ENCODE assay signal across 7 mouse cellular contexts in the genomic region with DNA sequence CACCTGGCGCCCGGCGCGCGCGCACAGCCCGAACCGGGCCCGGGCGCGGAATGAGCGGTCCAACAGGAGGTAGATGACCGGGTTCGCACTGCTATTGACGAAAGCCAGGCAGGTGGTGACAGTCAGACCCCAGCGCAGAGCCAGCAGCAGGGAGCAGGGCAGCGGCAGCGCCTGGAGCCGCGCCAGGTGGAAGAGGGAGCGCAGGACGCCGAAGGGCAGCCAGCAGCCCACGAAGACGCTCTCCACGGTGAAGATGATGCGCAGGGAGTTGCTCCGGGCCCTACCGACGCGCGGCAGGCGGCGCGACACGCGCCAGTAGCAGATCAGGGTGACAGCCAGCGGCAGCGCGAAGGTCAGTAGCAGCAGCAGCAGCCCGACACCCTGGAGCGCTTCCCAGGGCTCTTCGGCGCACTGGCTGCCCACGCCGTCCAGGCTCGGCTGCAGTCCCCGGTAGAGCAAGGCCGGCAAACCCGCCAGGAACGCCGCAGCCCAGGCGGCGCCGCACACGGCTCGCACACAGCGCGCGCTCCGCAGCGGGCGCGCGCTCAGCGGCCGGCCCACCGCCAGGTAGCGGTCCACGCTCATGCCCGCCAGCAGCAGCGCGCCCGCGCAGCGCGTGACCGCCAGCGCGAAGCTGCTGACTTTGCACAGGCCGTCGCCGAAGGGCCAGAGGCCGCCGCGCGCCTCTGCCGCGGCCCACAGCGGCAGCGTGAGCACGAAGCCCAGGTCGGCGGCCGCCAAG. TPM values are rescaled to one million over a fixed set of nuclear protein-coding genes. Genes with fewer than 3 reads are reported as not detected.
A peak's percentile ranks its signal among the peaks of the same experiment; 100 is the strongest.
DNase-seq lines count a peak whose midpoint lies in the region; ATAC-seq and TF ChIP-seq lines count a peak whose summit lies in the region.

No protein-coding gene starts in this region.

- H3K9me3 ChIP-seq in intestine, postnatal 0 days (ENCODE audit: control insufficient read depth): no peaks in the 10 kb centered on the region
- H3K9me3 ChIP-seq in limb, embryonic 10.5 days (replicated peaks): no peaks in the 10 kb centered on the region
- no peaks in the 10 kb centered on the region for H3K9me3 ChIP-seq in midbrain, embryonic 15.5 days
- no peaks in the 10 kb centered on the region for H3K9me3 ChIP-seq in stomach, embryonic 16.5 days (replicated peaks; ENCODE audit: control insufficient read depth, low read length)

- DNase-seq in embryo, embryonic 9.5 days (ENCODE audit: extremely low spot score): peak; percentile 54
- peak; percentile 73 for DNase-seq in limb, embryonic 10.5 days (ENCODE audit: low spot score)

- 0 out of 2 replicates have a peak overlapping the region, but pooled peaks have one; percentile 17 for H3K9ac ChIP-seq in intestine, postnatal 0 days (ENCODE audit: low read depth, low read length)
- peak overlapping the region; percentile 59 for H3K9ac ChIP-seq in midbrain, embryonic 15.5 days
- peak overlapping the region; percentile 69 for H3K9ac ChIP-seq in stomach, embryonic 16.5 days (ENCODE audit: low read length)

- peak overlapping the region; percentile 94 for H3K4me2 ChIP-seq in intestine, postnatal 0 days (replicated peaks; ENCODE audit: low read depth)
- peak overlapping the region; percentile 93 for H3K4me2 ChIP-seq in midbrain, embryonic 15.5 days
- peak overlapping the region; percentile 91 for H3K4me2 ChIP-seq in stomach, embryonic 16.5 days (ENCODE audit: low read depth, low read length)

- H3K36me3 ChIP-seq in intestine, postnatal 0 days (ENCODE audit: control insufficient read depth, insufficient read depth): no peaks in the 10 kb centered on the region
- H3K36me3 ChIP-seq in limb, embryonic 10.5 days: no peaks in the 10 kb centered on the region
- no peaks in the 10 kb centered on the region for H3K36me3 ChIP-seq in midbrain, embryonic 15.5 days (replicated peaks)
- no peaks in the 10 kb centered on the region for H3K36me3 ChIP-seq in stomach, embryonic 16.5 days (ENCODE audit: control insufficient read depth, insufficient read depth, low read length)

- TF ChIP-seq CTCF in bone marrow macrophage, adult 2 months (IDR thresholded peaks at IDR 0.05; ENCODE audit: low read depth, low read length): no peak
- TF ChIP-seq CTCF in intestine, postnatal 0 days (IDR thresholded peaks at IDR 0.05; ENCODE audit: low read depth): no peak; the same call in 1 of the 2 replicates

- peaks cover 3% of the 10 kb centered on the region; the same call in 1 of the 2 replicates for H3K4me1 ChIP-seq in bone marrow macrophage, adult 2 months (ENCODE audit: control insufficient read depth, insufficient read depth, low read length)
- peaks cover 5% of the 10 kb centered on the region; the same call in 1 of the 2 replicates for H3K4me1 ChIP-seq in intestine, postnatal 0 days (replicated peaks; ENCODE audit: control insufficient read depth, insufficient read depth, low read length)
- H3K4me1 ChIP-seq in limb, embryonic 10.5 days: peaks cover 25% of the 10 kb centered on the region
- H3K4me1 ChIP-seq in midbrain, embryonic 15.5 days: peaks cover 16% of the 10 kb centered on the region
- peaks cover 12% of the 10 kb centered on the region for H3K4me1 ChIP-seq in stomach, embryonic 16.5 days (ENCODE audit: control insufficient read depth, insufficient read depth, low read length)

- ATAC-seq in granulocyte monocyte progenitor cell, adult 5-6 weeks (replicated peaks; ENCODE audit: poor library complexity, severe bottlenecking): peak; percentile 13; the same call in 1 of the 2 replicates
- ATAC-seq in intestine, postnatal 0 days: peak; percentile 65
- ATAC-seq in midbrain, embryonic 15.5 days (replicated peaks): peak; percentile 88
- ATAC-seq in stomach, embryonic 16.5 days (ENCODE audit: insufficient read depth, low FRiP score): peak; percentile 74

- peak overlapping the region; percentile 48 for H3K4me3 ChIP-seq in bone marrow macrophage, adult 2 months (ENCODE audit: insufficient read depth, low read length)
- peak overlapping the region; percentile 47 for H3K4me3 ChIP-seq in intestine, postnatal 0 days (ENCODE audit: low read depth, low read length)
- H3K4me3 ChIP-seq in limb, embryonic 10.5 days: peak overlapping the region; percentile 66
- H3K4me3 ChIP-seq in midbrain, embryonic 15.5 days: peak overlapping the region; percentile 57
- peak overlapping the region; percentile 55 for H3K4me3 ChIP-seq in stomach, embryonic 16.5 days (replicated peaks; ENCODE audit: low read length)

- TF ChIP-seq POLR2A in bone marrow macrophage, adult 2 months (IDR thresholded peaks at IDR 0.05; ENCODE audit: borderline replicate concordance, low read depth, low read length): no peak

- peaks cover 50% of the 10 kb centered on the region for H3K27me3 ChIP-seq in intestine, postnatal 0 days (replicated peaks; ENCODE audit: control insufficient read depth, insufficient read depth, low read length)
- H3K27me3 ChIP-seq in limb, embryonic 10.5 days (ENCODE audit: low read depth, poor library complexity, severe bottlenecking): peaks cover 87% of the 10 kb centered on the region
- peaks cover 55% of the 10 kb centered on the region for H3K27me3 ChIP-seq in midbrain, embryonic 15.5 days (replicated peaks)
- H3K27me3 ChIP-seq in stomach, embryonic 16.5 days (ENCODE audit: control insufficient read depth, insufficient read depth, low read length): peaks cover 55% of the 10 kb centered on the region

- WGBS in intestine, postnatal 0 days: under 1% methylated on average over 72 of the region's 95 CpGs
- 2% methylated on average over 95 of the region's 95 CpGs for WGBS in limb, embryonic 10.5 days
- WGBS in midbrain, embryonic 15.5 days: under 1% methylated on average over 93 of the region's 95 CpGs
- WGBS in stomach, embryonic 16.5 days: under 1% methylated on average over 95 of the region's 95 CpGs

- no peak overlapping the region for H3K27ac ChIP-seq in bone marrow macrophage, adult 2 months (ENCODE audit: insufficient read depth, low read depth, low read length)
- H3K27ac ChIP-seq in intestine, postnatal 0 days (ENCODE audit: low read depth, low read length): no peak overlapping the region; the same call in 1 of the 2 replicates
- H3K27ac ChIP-seq in limb, embryonic 10.5 days: peak overlapping the region; percentile 75
- H3K27ac ChIP-seq in midbrain, embryonic 15.5 days: peak overlapping the region; percentile 66
- no peak overlapping the region for H3K27ac ChIP-seq in stomach, embryonic 16.5 days (ENCODE audit: low read length)

RNA-seq across cellular contexts. Expression of gene Gpr25, which starts 0.6 kb away (rescaled TPM):
- not detected in 2 replicates for polyA plus RNA-seq in bone marrow macrophage, adult 2 months (2012; ENCODE audit: insufficient read depth, insufficient read length, missing spikeins)
- not detected in 2 replicates for total RNA-seq in granulocyte monocyte progenitor cell, adult 5-6 weeks (2014; fragmentation: Nextera tagmentation)
- not detected in 2 replicates for total RNA-seq in granulocyte monocyte progenitor cell, adult 5-6 weeks (2017)
- polyA plus RNA-seq in intestine, postnatal 0 days (2015; fragmentation: Nextera tagmentation; extraction: Ambion mirVana): not detected in 2 replicates
- polyA plus RNA-seq in limb, embryonic 10.5 days (2016; fragmentation: Nextera tagmentation; extraction: Ambion mirVana): not detected in 2 replicates
- polyA plus RNA-seq in midbrain, embryonic 15.5 days (2015; fragmentation: Nextera tagmentation; extraction: Ambion mirVana): 0.49 and 0.62 TPM in 2 replicates
- not detected in 2 replicates for polyA plus RNA-seq in stomach, embryonic 16.5 days (2015; fragmentation: Nextera tagmentation; extraction: Ambion mirVana)

RNA-seq across cellular contexts. Expression of gene Inava, which starts 26.0 kb away (rescaled TPM):
- polyA plus RNA-seq in bone marrow macrophage, adult 2 months (2012; ENCODE audit: insufficient read depth, insufficient read length, missing spikeins): not detected in 2 replicates
- not detected in 2 replicates for total RNA-seq in granulocyte monocyte progenitor cell, adult 5-6 weeks (2014; fragmentation: Nextera tagmentation)
- total RNA-seq in granulocyte monocyte progenitor cell, adult 5-6 weeks (2017): not detected in 2 replicates
- polyA plus RNA-seq in intestine, postnatal 0 days (2015; fragmentation: Nextera tagmentation; extraction: Ambion mirVana): 15.8 and 18.3 TPM in 2 replicates
- 23.6 and 29.2 TPM in 2 replicates for polyA plus RNA-seq in limb, embryonic 10.5 days (2016; fragmentation: Nextera tagmentation; extraction: Ambion mirVana)
- polyA plus RNA-seq in midbrain, embryonic 15.5 days (2015; fragmentation: Nextera tagmentation; extraction: Ambion mirVana): 2.2 and 2.3 TPM in 2 replicates
- 39.8 and 44.1 TPM in 2 replicates for polyA plus RNA-seq in stomach, embryonic 16.5 days (2015; fragmentation: Nextera tagmentation; extraction: Ambion mirVana)

RNA-seq across cellular contexts. Expression of gene Mroh3, which starts 47.4 kb away (rescaled TPM):
- not detected in 2 replicates for polyA plus RNA-seq in bone marrow macrophage, adult 2 months (2012; ENCODE audit: insufficient read depth, insufficient read length, missing spikeins)
- not detected in 2 replicates for total RNA-seq in granulocyte monocyte progenitor cell, adult 5-6 weeks (2014; fragmentation: Nextera tagmentation)
- total RNA-seq in granulocyte monocyte progenitor cell, adult 5-6 weeks (2017): not detected in 2 replicates
- 0.04 and 0.25 TPM in 2 replicates for polyA plus RNA-seq in intestine, postnatal 0 days (2015; fragmentation: Nextera tagmentation; extraction: Ambion mirVana)
- polyA plus RNA-seq in limb, embryonic 10.5 days (2016; fragmentation: Nextera tagmentation; extraction: Ambion mirVana): 0.15 and 0.25 TPM in 2 replicates
- not detected in 2 replicates for polyA plus RNA-seq in midbrain, embryonic 15.5 days (2015; fragmentation: Nextera tagmentation; extraction: Ambion mirVana)
- polyA plus RNA-seq in stomach, embryonic 16.5 days (2015; fragmentation: Nextera tagmentation; extraction: Ambion mirVana): 0.95 and 1.3 TPM in 2 replicates

Comparison
In these comparisons a context has a peak if more than half of its experiments do, and no peak if none do; other contexts are left out.
1. H3K27ac ChIP-seq: peak in limb, embryonic 10.5 days (single experiment) and midbrain, embryonic 15.5 days (single experiment); none in bone marrow macrophage, adult 2 months (single experiment), intestine, postnatal 0 days (single experiment) and stomach, embryonic 16.5 days (single experiment).
2. ATAC-seq: peak in every context shown above with its lines; median percentile 88 in midbrain, embryonic 15.5 days; 74 in stomach, embryonic 16.5 days; 65 in intestine, postnatal 0 days; 13 in granulocyte monocyte progenitor cell, adult 5-6 weeks.
3. H3K9ac ChIP-seq: peak in every context shown above with its lines; median percentile 69 in stomach, embryonic 16.5 days; 59 in midbrain, embryonic 15.5 days; 17 in intestine, postnatal 0 days.
4. Peak in every context shown above with its lines, with median percentiles within 50 percentile points of each other: H3K4me3 ChIP-seq and H3K4me2 ChIP-seq.